Mouse (Mus musculus) midbrain, embryonic 12.5 days (tissue): ENCODE data around the gene Tmem260. TPM values are rescaled to one million over a fixed set of nuclear protein-coding genes. Genes with fewer than 3 reads are reported as not detected.

ENCODE experiments used
- ATAC-seq: fragments of 200-750 bp; cut with Nextera tagmentation; 2 replicates; pipeline ENCODE4 v1.8.0; 2017; ENCODE audit warnings: low read depth, moderate TSS enrichment, moderate library complexity; ENCODE audit not compliant: low FRiP score
- H3K27ac ChIP-seq: fragments of 300-500 bp; sonication (generic); replicated peaks from 2 replicates; pipeline ENCODE4 v1.5.1; 2016; ENCODE audit warnings: mild to moderate bottlenecking
- H3K27me3 ChIP-seq: fragments of 300-500 bp; sonication (generic); 2 replicates; pipeline ENCODE4 v1.6.1; 2016; ENCODE audit warnings: mild to moderate bottlenecking
- H3K36me3 ChIP-seq: fragments of 300-500 bp; sonication (generic); 2 replicates; pipeline ENCODE4 v1.6.1; 2016
- H3K4me1 ChIP-seq: fragments of 300-500 bp; sonication (generic); 2 replicates; pipeline ENCODE4 v1.6.1; 2016
- H3K4me2 ChIP-seq: fragments of 300-500 bp; sonication (generic); replicated peaks from 2 replicates; pipeline ENCODE4 v1.6.1; 2016; ENCODE audit warnings: mild to moderate bottlenecking, moderate library complexity
- H3K4me3 ChIP-seq: fragments of 300-500 bp; sonication (generic); 2 replicates; pipeline ENCODE4 v1.5.1; 2016; ENCODE audit warnings: mild to moderate bottlenecking
- H3K9ac ChIP-seq: fragments of 300-500 bp; sonication (generic); replicated peaks from 2 replicates; pipeline ENCODE4 v1.6.1; 2016; ENCODE audit warnings: mild to moderate bottlenecking, moderate library complexity
- H3K9me3 ChIP-seq: fragments of 300-500 bp; sonication (generic); 2 replicates; pipeline ENCODE4 v1.6.1; 2016; ENCODE audit warnings: mild to moderate bottlenecking
- WGBS: fragments of 180-500 bp; shearing (Covaris S2); methylation state at CpG from one replicate; pipeline ENCODE4 v1.1.7; 2016; 5-methylcytosine and 5-hydroxymethylcytosine counted together
- polyA plus RNA-seq: library from polyadenylated mRNA; unstranded; fragments of >200 nt; fragmentation: Nextera tagmentation; extraction: Ambion mirVana; gene quantifications from 2 replicates; pipeline ENCODE4 v1.2.1, GENCODE M21; 2016

The Tmem260 gene
- 29.1 and 30.4 TPM in 2 replicates for polyA plus RNA-seq

GRCm38 (mm10) chr14:48445984-48446683 lies at the start of gene Tmem260:
Tmem260 (plus strand) TSS chr14:48446124.
- no peaks in the 10 kb centered on the region for H3K36me3 ChIP-seq

GRCm38 (mm10) chr14:48406086-48406485 lies 39.8 kb upstream of the Tmem260 start:
- Histone ChIP-seq H3K36me3 (no peaks in the 10 kb centered on the region), H3K27me3 (no peaks in the 10 kb centered on the region), H3K4me1 (no peaks in the 10 kb centered on the region), H3K4me2 (no peak overlapping the region), H3K9me3 (no peaks in the 10 kb centered on the region), H3K27ac (no peak overlapping the region), H3K4me3 (no peak overlapping the region), H3K9ac (no peak overlapping the region)
- WGBS = 91% methylated on average over 13 of the region's 13 CpGs
- ATAC-seq = no peak

More at GRCm38 (mm10) chr14:48445984-48446683, at the start of gene Tmem260:
- WGBS = under 1% methylated on average over 69 of the region's 69 CpGs
- peaks cover 9% of the 10 kb centered on the region for H3K4me1 ChIP-seq
- peak within 1 kb of the TSS; percentile 89 for H3K27ac ChIP-seq
- no peaks in the 10 kb centered on the region for H3K27me3 ChIP-seq
- peak within 1 kb of the TSS; percentile 73 for H3K4me2 ChIP-seq
- peak within 1 kb of the TSS; percentile 88 for H3K9ac ChIP-seq
- H3K9me3 ChIP-seq = no peaks in the 10 kb centered on the region
- peak; percentile 99 for ATAC-seq
- H3K4me3 ChIP-seq = peak within 1 kb of the TSS; percentile 93

GRCm38 (mm10) chr14:48417064-48417463 lies 28.9 kb upstream of the Tmem260 start:
- H3K27me3 ChIP-seq = peaks cover 11% of the 10 kb centered on the region
- 47% methylated on average over 3 of the region's 3 CpGs for WGBS
- no peak overlapping the region for H3K4me2 ChIP-seq
- peaks cover 12% of the 10 kb centered on the region for H3K4me1 ChIP-seq
- H3K4me3 ChIP-seq = no peak overlapping the region
- H3K36me3 ChIP-seq = no peaks in the 10 kb centered on the region
- ATAC-seq = 0 out of 2 replicates have a peak, but pooled peaks have one; percentile 30
- no peaks in the 10 kb centered on the region for H3K9me3 ChIP-seq
- no peak overlapping the region for H3K27ac ChIP-seq
- no peak overlapping the region for H3K9ac ChIP-seq

- no peak for ATAC-seq
- Histone ChIP-seq H3K27me3 (peaks cover 15% of the 10 kb centered on the region), H3K4me2 (no peak overlapping the region), H3K36me3 (no peaks in the 10 kb centered on the region), H3K27ac (no peak overlapping the region), H3K4me3 (no peak overlapping the region), H3K9ac (no peak overlapping the region), H3K9me3 (no peaks in the 10 kb centered on the region), H3K4me1 (peaks cover 20% of the 10 kb centered on the region)
- WGBS = 65% methylated on average over 3 of the region's 3 CpGs
Measured at GRCm38 (mm10) chr14:48418264-48418663, 27.7 kb upstream of the Tmem260 start.

- WGBS = 78% methylated on average over 5 of the region's 5 CpGs
Measured at GRCm38 (mm10) chr14:48418672-48419071, 27.3 kb upstream of the Tmem260 start.

GRCm38 (mm10) chr14:48421476-48421875 lies 24.4 kb upstream of the Tmem260 start:
- WGBS = 25% methylated on average over 6 of the region's 6 CpGs

More at GRCm38 (mm10) chr14:48418672-48419071, 27.3 kb upstream of the Tmem260 start:
- Histone ChIP-seq H3K27me3 (peaks cover 18% of the 10 kb centered on the region), H3K9ac (no peak overlapping the region), H3K27ac (no peak overlapping the region), H3K4me3 (no peak overlapping the region), H3K36me3 (no peaks in the 10 kb centered on the region), H3K4me2 (no peak overlapping the region), H3K4me1 (peaks cover 20% of the 10 kb centered on the region), H3K9me3 (no peaks in the 10 kb centered on the region)
- ATAC-seq = no peak

GRCm38 (mm10) chr14:48421996-48422395 lies 23.9 kb upstream of the Tmem260 start:
- Histone ChIP-seq H3K4me2 (peak overlapping the region; percentile 32), H3K36me3 (no peaks in the 10 kb centered on the region), H3K27ac (no peak overlapping the region), H3K9me3 (no peaks in the 10 kb centered on the region), H3K27me3 (peaks cover 31% of the 10 kb centered on the region), H3K4me3 (no peak overlapping the region), H3K9ac (no peak overlapping the region; the same call in 1 of the 2 replicates), H3K4me1 (peaks cover 20% of the 10 kb centered on the region)
- WGBS = 18% methylated on average over 6 of the region's 6 CpGs
- peak; percentile 56 for ATAC-seq

More at GRCm38 (mm10) chr14:48421476-48421875, 24.4 kb upstream of the Tmem260 start:
- Histone ChIP-seq H3K4me2 (peak overlapping the region; percentile 32; the same call in 1 of the 2 replicates), H3K27ac (no peak overlapping the region), H3K9me3 (no peaks in the 10 kb centered on the region), H3K9ac (no peak overlapping the region), H3K4me1 (peaks cover 20% of the 10 kb centered on the region), H3K36me3 (no peaks in the 10 kb centered on the region), H3K27me3 (peaks cover 31% of the 10 kb centered on the region), H3K4me3 (no peak overlapping the region)
- ATAC-seq = no peak

GRCm38 (mm10) chr14:48422436-48422835 lies 23.5 kb upstream of the Tmem260 start:
- peaks cover 16% of the 10 kb centered on the region for H3K4me1 ChIP-seq
- H3K27ac ChIP-seq = no peak overlapping the region
- no peak overlapping the region for H3K9ac ChIP-seq
- no peak overlapping the region for H3K4me3 ChIP-seq
- no peak for ATAC-seq
- H3K4me2 ChIP-seq = peak overlapping the region; percentile 32; the same call in 1 of the 2 replicates
- 33% methylated on average over 4 of the region's 4 CpGs for WGBS
- no peaks in the 10 kb centered on the region for H3K36me3 ChIP-seq
- no peaks in the 10 kb centered on the region for H3K9me3 ChIP-seq
- H3K27me3 ChIP-seq = peaks cover 31% of the 10 kb centered on the region

GRCm38 (mm10) chr14:48422901-48423300 lies 23.0 kb upstream of the Tmem260 start:
- Histone ChIP-seq H3K4me2 (0 out of 2 replicates have a peak overlapping the region, but pooled peaks have one; percentile 17), H3K9ac (no peak overlapping the region), H3K4me1 (peaks cover 15% of the 10 kb centered on the region; the same call in 1 of the 2 replicates), H3K27ac (no peak overlapping the region), H3K36me3 (no peaks in the 10 kb centered on the region), H3K4me3 (no peak overlapping the region), H3K27me3 (peaks cover 27% of the 10 kb centered on the region), H3K9me3 (no peaks in the 10 kb centered on the region)
- ATAC-seq = no peak
- WGBS = 33% methylated on average over 7 of the region's 7 CpGs

- no peaks in the 10 kb centered on the region for H3K9me3 ChIP-seq
- no peak overlapping the region for H3K4me3 ChIP-seq
- no peak overlapping the region for H3K4me2 ChIP-seq
- H3K27me3 ChIP-seq = no peaks in the 10 kb centered on the region; the same call in none of the 2 replicates
- no peaks in the 10 kb centered on the region for H3K36me3 ChIP-seq
- peaks cover 11% of the 10 kb centered on the region for H3K4me1 ChIP-seq
- no peak overlapping the region for H3K9ac ChIP-seq
- H3K27ac ChIP-seq = no peak overlapping the region
- 83% methylated on average over 2 of the region's 2 CpGs for WGBS
- ATAC-seq = no peak
Measured at GRCm38 (mm10) chr14:48431978-48432377, 13.9 kb upstream of the Tmem260 start.

GRCm38 (mm10) chr14:48443796-48444195 lies 2.1 kb upstream of the Tmem260 start:
- no peak for ATAC-seq
- 44% methylated on average over 3 of the region's 3 CpGs for WGBS
- Histone ChIP-seq H3K9me3 (no peaks in the 10 kb centered on the region), H3K4me2 (no peak overlapping the region), H3K4me1 (peaks cover 9% of the 10 kb centered on the region), H3K27ac (no peak overlapping the region), H3K9ac (no peak overlapping the region), H3K36me3 (no peaks in the 10 kb centered on the region), H3K4me3 (no peak overlapping the region), H3K27me3 (0 out of 2 replicates have a peak, but pooled peaks cover 3% of the 10 kb centered on the region)

- no peak overlapping the region for H3K9ac ChIP-seq
- no peaks in the 10 kb centered on the region for H3K9me3 ChIP-seq
- H3K4me3 ChIP-seq = no peak overlapping the region
- H3K4me1 ChIP-seq = peaks cover 26% of the 10 kb centered on the region
- no peak overlapping the region for H3K4me2 ChIP-seq
- H3K27ac ChIP-seq = no peak overlapping the region
- no peaks in the 10 kb centered on the region for H3K27me3 ChIP-seq
- ATAC-seq = no peak
- 67% methylated on average over 18 of the region's 18 CpGs for WGBS
- H3K36me3 ChIP-seq = peaks cover 6% of the 10 kb centered on the region; the same call in 1 of the 2 replicates
Measured at GRCm38 (mm10) chr14:48451966-48452407, 6.1 kb downstream of the Tmem260 start.
